Mouse (Mus musculus): ENCODE data around the gene Osbp. TPM values are rescaled to one million over a fixed set of nuclear protein-coding genes. Genes with fewer than 3 reads are reported as not detected.

The Osbp gene
- polyA plus RNA-seq, 1 experiment from 2014 or later, result 3.3 TPM

GRCm38 (mm10) chr19:12026606-12027005, 60.9 kb downstream of the Osbp start:
- Histone ChIP-seq H3K27ac (no peak overlapping the region), H3K36me3 (replicated peaks) (no peaks in the 10 kb centered on the region), H3K4me1 (no peaks in the 10 kb centered on the region), H3K9me3 (no peaks in the 10 kb centered on the region), H3K27me3 (ENCODE audit: poor library complexity, severe bottlenecking) (no peaks in the 10 kb centered on the region), H3K4me3 (no peak overlapping the region)
- WGBS, result 88% methylated on average over 2 of the region's 2 CpGs
- DNase-seq (ENCODE audit: extremely low spot score, low spot score), result no peak

GRCm38 (mm10) chr19:12037727-12038126, 72.0 kb downstream of the Osbp start:
- H3K4me3 ChIP-seq, result no peak overlapping the region
- H3K27ac ChIP-seq, result no peak overlapping the region
- no peaks in the 10 kb centered on the region for H3K9me3 ChIP-seq
- no peak for DNase-seq (ENCODE audit: extremely low spot score, low spot score)
- no peaks in the 10 kb centered on the region for H3K27me3 ChIP-seq (ENCODE audit: poor library complexity, severe bottlenecking)
- no peaks in the 10 kb centered on the region for H3K36me3 ChIP-seq (replicated peaks)
- H3K4me1 ChIP-seq, result no peaks in the 10 kb centered on the region

GRCm38 (mm10) chr19:12041217-12041616, 75.5 kb downstream of the Osbp start, which contains the start of gene Olfr1423:
Olfr1423 (minus strand) TSS chr19:12041317.
- H3K9me3 ChIP-seq, result no peaks in the 10 kb centered on the region
- no peak for DNase-seq (ENCODE audit: extremely low spot score, low spot score)
- no peaks in the 10 kb centered on the region for H3K27me3 ChIP-seq (ENCODE audit: poor library complexity, severe bottlenecking)
- WGBS, result 69% methylated on average over 2 of the region's 2 CpGs
- H3K36me3 ChIP-seq (replicated peaks), result no peaks in the 10 kb centered on the region
- H3K4me1 ChIP-seq, result no peaks in the 10 kb centered on the region
- no peak within 1 kb of the TSS for H3K27ac ChIP-seq
- H3K4me3 ChIP-seq, result no peak within 1 kb of the TSS

GRCm38 (mm10) chr19:12043163-12043562, 77.4 kb downstream of the Osbp start:
- Histone ChIP-seq H3K4me3 (no peak overlapping the region), H3K36me3 (replicated peaks) (no peaks in the 10 kb centered on the region), H3K27ac (no peak overlapping the region), H3K27me3 (ENCODE audit: poor library complexity, severe bottlenecking) (no peaks in the 10 kb centered on the region), H3K4me1 (no peaks in the 10 kb centered on the region), H3K9me3 (no peaks in the 10 kb centered on the region)
- 93% methylated on average over 5 of the region's 5 CpGs for WGBS
- no peak for DNase-seq (ENCODE audit: extremely low spot score, low spot score)

Small RNA genes lying within 50 kb of the gene (microRNA-seq; reads per million reads assigned to microRNA genes)
- 15.3 reads per million, percentile 26 among the genes with 10 or more reads in this experiment for gene Mir6994

Other genes starting within 250 kb of the Osbp start
- gene Gif, start 218.4 kb upstream of the Osbp start, polyA plus RNA-seq (2016; fragmentation: Nextera tagmentation; extraction: Ambion mirVana), result not detected in 2 replicates
- gene Mrpl16, start 195.6 kb upstream of the Osbp start, polyA plus RNA-seq (2016; fragmentation: Nextera tagmentation; extraction: Ambion mirVana), result 65.1 and 66.1 TPM in 2 replicates
- gene Stx3, start 146.5 kb upstream of the Osbp start, polyA plus RNA-seq (2016; fragmentation: Nextera tagmentation; extraction: Ambion mirVana), result 10.7 and 12.4 TPM in 2 replicates
- gene Olfr1417, start 126.7 kb upstream of the Osbp start, polyA plus RNA-seq (2016; fragmentation: Nextera tagmentation; extraction: Ambion mirVana), result 0.06 TPM in 1 of 2 replicates, not detected in the other
- gene Olfr1418, start 104.9 kb upstream of the Osbp start, polyA plus RNA-seq (2016; fragmentation: Nextera tagmentation; extraction: Ambion mirVana), result not detected in 2 replicates
- not detected in 2 replicates for gene Olfr1419, start 90.8 kb upstream of the Osbp start, polyA plus RNA-seq (2016; fragmentation: Nextera tagmentation; extraction: Ambion mirVana)
- not detected in 2 replicates for gene Olfr1420, start 79.4 kb upstream of the Osbp start, polyA plus RNA-seq (2016; fragmentation: Nextera tagmentation; extraction: Ambion mirVana)
- 22.6 and 24.5 TPM in 2 replicates for gene Patl1, start 53.5 kb upstream of the Osbp start, polyA plus RNA-seq (2016; fragmentation: Nextera tagmentation; extraction: Ambion mirVana)
- gene Olfr1423, start 75.4 kb downstream of the Osbp start, polyA plus RNA-seq (2016; fragmentation: Nextera tagmentation; extraction: Ambion mirVana), result 0.04 TPM in 2 replicates
- not detected in 2 replicates for gene Olfr1424, start 96.7 kb downstream of the Osbp start, polyA plus RNA-seq (2016; fragmentation: Nextera tagmentation; extraction: Ambion mirVana)
- not detected in 2 replicates for gene Olfr1425, start 111.8 kb downstream of the Osbp start, polyA plus RNA-seq (2016; fragmentation: Nextera tagmentation; extraction: Ambion mirVana)
- not detected in 2 replicates for gene Olfr1426, start 126.1 kb downstream of the Osbp start, polyA plus RNA-seq (2016; fragmentation: Nextera tagmentation; extraction: Ambion mirVana)
- not detected in 2 replicates for gene Olfr1427, start 137.4 kb downstream of the Osbp start, polyA plus RNA-seq (2016; fragmentation: Nextera tagmentation; extraction: Ambion mirVana)
- gene Olfr1428, start 150.0 kb downstream of the Osbp start, polyA plus RNA-seq (2016; fragmentation: Nextera tagmentation; extraction: Ambion mirVana), result not detected in 2 replicates
- gene Olfr76, start 157.3 kb downstream of the Osbp start, polyA plus RNA-seq (2016; fragmentation: Nextera tagmentation; extraction: Ambion mirVana), result not detected in 2 replicates
- not detected in 2 replicates for gene Olfr1555-ps1, start 204.2 kb downstream of the Osbp start, polyA plus RNA-seq (2016; fragmentation: Nextera tagmentation; extraction: Ambion mirVana)
- not detected in 2 replicates for gene Olfr1431, start 234.7 kb downstream of the Osbp start, polyA plus RNA-seq (2016; fragmentation: Nextera tagmentation; extraction: Ambion mirVana)